Mouse (Mus musculus) kidney, adult 2 months (tissue): ENCODE results near the gene 1700021F05Rik. TPM values are rescaled to one million over a fixed set of nuclear protein-coding genes. Genes with fewer than 3 reads are reported as not detected.
A peak's percentile ranks its signal among the peaks of the same experiment; 100 is the strongest.

Experiments used
- DNase-seq: peaks from one replicate; pipeline ENCODE4 v3.0.0; 2021
- H3K27ac ChIP-seq: fragments of 200-500 bp; 2 replicates; pipeline ENCODE4 v1.5.1; 2012; ENCODE audit warnings: low read depth, low read length, control low read depth, inconsistent platforms; ENCODE audit not compliant: insufficient read depth
- H3K27me3 ChIP-seq: fragments of 200-500 bp; replicated peaks from 2 replicates; pipeline ENCODE4 v1.6.1; 2012; ENCODE audit warnings: mild to moderate bottlenecking, moderate library complexity, low read length, inconsistent platforms; ENCODE audit not compliant: control insufficient read depth, insufficient read depth
- H3K36me3 ChIP-seq: fragments of 200-500 bp; 2 replicates; pipeline ENCODE4 v1.6.1; 2012; ENCODE audit warnings: mild to moderate bottlenecking, moderate library complexity, low read length, inconsistent platforms; ENCODE audit not compliant: control insufficient read depth, insufficient read depth
- H3K4me1 ChIP-seq: fragments of 200-500 bp; 2 replicates; pipeline ENCODE4 v1.6.1; 2011; ENCODE audit warnings: low read length; ENCODE audit not compliant: control insufficient read depth, insufficient read depth
- H3K4me3 ChIP-seq: fragments of 200-500 bp; 2 replicates; pipeline ENCODE4 v1.5.1; 2011; ENCODE audit warnings: mild to moderate bottlenecking, low read depth, low read length, control low read depth; ENCODE audit not compliant: insufficient read depth
- CTCF ChIP-seq: fragments of 200-500 bp; conservative IDR thresholded peaks from 2 replicates; pipeline ENCODE4 v1.5.1; 2011; ENCODE audit warnings: low read depth, mild to moderate bottlenecking, control low read depth, low read length, moderate library complexity, mixed read lengths; ENCODE audit not compliant: insufficient read depth, insufficient read length
- POLR2A ChIP-seq: fragments of 200-500 bp; IDR thresholded peaks from one replicate; pipeline ENCODE4 v1.6.1; 2011; ENCODE audit warnings: low read depth, low read length, control low read depth
- WGBS: fragments of 180-500 bp; shearing (Covaris S2); methylation state at CpG from one replicate; pipeline ENCODE4 v1.1.7; 2018; 5-methylcytosine and 5-hydroxymethylcytosine counted together
- polyA plus RNA-seq: library from polyadenylated mRNA; depleted of rRNA; stranded (reverse); fragments of >200 nt; gene quantifications from 2 replicates; pipeline ENCODE4 v1.2.3, GENCODE M21; 2012

The 1700021F05Rik gene
- polyA plus RNA-seq, 1 experiment, result 19.6 TPM

DNA sequence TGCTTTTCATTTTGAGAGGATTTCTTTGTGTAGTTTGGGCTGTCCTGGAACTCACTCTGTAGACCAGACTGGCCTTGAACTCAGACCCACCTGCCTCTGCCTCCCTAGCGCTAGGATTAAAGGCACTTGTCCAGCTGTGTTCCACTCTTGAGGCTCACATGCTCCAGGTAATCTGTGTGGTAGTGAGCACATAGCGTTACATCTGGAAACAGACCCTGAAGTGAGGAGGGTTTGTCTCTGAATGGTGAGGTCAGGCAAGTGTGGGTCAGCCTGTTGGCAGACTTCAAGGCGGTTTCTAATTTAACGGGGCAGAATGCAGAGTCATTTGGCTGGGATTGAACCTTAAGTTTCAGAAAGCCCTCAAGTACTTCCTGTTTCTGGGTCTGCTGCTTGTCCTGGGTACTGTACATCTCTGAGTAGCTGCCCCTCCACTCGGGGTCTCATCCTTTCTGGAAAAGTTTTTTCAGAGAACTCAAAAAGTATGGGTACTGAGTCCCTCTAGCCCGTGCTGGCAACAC, 55.0 kb downstream of the 1700021F05Rik start:
- TF ChIP-seq CTCF (no peak), POLR2A (no peak)

DNA sequence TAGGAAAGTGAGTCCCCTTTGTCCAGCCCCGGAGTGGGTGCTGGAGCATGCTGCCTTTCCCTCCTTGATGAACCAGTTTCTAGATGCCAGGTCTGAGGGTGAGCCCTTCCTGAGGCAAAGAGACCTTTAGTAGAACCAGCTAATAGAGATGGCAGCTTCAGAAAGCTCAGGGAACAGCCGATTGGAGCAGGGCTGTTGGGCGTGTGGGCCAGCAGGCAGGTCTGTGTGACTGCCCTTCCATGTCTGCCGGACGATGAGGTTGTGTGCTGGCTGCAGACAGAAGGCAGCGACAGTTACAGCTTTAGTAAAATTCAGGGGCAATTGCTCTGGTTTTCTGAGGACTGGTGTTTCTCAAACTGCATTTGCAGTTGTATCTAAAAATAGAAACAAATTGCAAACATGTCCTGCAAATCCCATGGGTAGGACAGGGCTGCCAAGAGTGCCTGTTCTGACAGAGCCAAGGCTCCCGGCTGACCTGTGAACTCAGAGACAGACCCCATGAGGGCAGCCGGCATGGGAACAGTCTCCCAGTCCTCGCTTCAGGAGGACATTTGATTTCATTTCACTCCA, 57.3 kb downstream of the 1700021F05Rik start:
- WGBS, result 22% methylated on average over 9 of the region's 9 CpGs
- H3K27me3 ChIP-seq, result no peaks in the 10 kb centered on the region; the same call in 1 of the 2 replicates
- TF ChIP-seq CTCF, result no peak
- TF ChIP-seq POLR2A, result no peak
- H3K27ac ChIP-seq, result peak overlapping the region; percentile 85
- H3K4me3 ChIP-seq, result no peak overlapping the region
- H3K36me3 ChIP-seq, result no peaks in the 10 kb centered on the region
- DNase-seq, result peak; percentile 52
- H3K4me1 ChIP-seq, result peaks cover 14% of the 10 kb centered on the region

More for the DNA sequence above, 55.0 kb downstream of the 1700021F05Rik start:
- DNase-seq, result no peak
- 68% methylated on average over 6 of the region's 6 CpGs for WGBS
- Histone ChIP-seq H3K4me1 (peaks cover 26% of the 10 kb centered on the region), H3K27ac (no peak overlapping the region), H3K4me3 (no peak overlapping the region), H3K36me3 (no peaks in the 10 kb centered on the region), H3K27me3 (no peaks in the 10 kb centered on the region)

DNA sequence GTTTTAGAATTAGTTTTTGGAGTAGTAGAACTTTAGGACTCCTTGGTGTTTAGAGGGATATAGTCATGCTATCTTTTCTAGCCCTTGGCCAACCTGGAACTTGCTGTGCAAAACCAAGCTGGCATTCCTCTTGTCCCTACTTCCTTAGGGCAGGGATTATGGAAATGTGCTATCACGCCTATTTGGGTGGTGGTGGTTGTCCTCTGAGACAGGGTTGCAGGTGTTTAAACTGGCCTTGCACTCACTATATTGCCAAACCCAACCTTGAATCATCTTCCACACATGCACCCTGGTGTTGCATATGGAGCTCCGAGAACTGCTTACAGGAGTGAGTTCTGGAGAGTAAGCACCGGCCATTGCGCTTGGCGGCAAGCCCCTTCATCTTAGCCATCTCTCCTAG, 58.8 kb downstream of the 1700021F05Rik start:
- no peak for DNase-seq
- TF ChIP-seq POLR2A (no peak), CTCF (no peak)
- H3K36me3 ChIP-seq, result no peaks in the 10 kb centered on the region
- H3K4me1 ChIP-seq, result peaks cover 10% of the 10 kb centered on the region
- H3K27ac ChIP-seq, result no peak overlapping the region
- no peak overlapping the region for H3K4me3 ChIP-seq
- WGBS, result 97% methylated on average over 5 of the region's 5 CpGs
- H3K27me3 ChIP-seq, result no peaks in the 10 kb centered on the region; the same call in 1 of the 2 replicates

DNA sequence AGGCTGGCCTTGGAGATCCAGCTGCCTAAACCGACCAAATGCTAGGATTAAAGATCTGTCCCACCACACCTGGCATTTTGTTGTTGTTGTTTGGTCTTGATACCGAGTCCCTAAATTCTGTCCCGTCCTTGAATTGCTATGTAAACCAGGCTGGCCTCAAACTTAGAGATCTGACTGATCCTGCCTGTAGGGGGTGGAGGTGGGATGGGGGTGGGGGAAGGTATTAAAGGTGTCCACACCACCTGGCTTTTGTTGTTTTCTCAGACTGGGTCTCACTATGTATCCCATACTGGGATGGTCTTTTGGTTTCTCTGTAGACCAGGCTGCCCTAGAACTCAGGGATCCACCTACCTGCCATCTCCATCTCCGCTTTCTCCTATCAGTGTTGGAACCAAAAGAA, 59.6 kb downstream of the 1700021F05Rik start:
- no peaks in the 10 kb centered on the region; the same call in 1 of the 2 replicates for H3K27me3 ChIP-seq
- H3K27ac ChIP-seq, result no peak overlapping the region
- WGBS, result 69% methylated on average over 4 of the region's 4 CpGs
- no peak for TF ChIP-seq CTCF
- TF ChIP-seq POLR2A, result no peak
- no peak for DNase-seq
- H3K4me3 ChIP-seq, result no peak overlapping the region
- no peaks in the 10 kb centered on the region for H3K36me3 ChIP-seq
- H3K4me1 ChIP-seq, result peaks cover 10% of the 10 kb centered on the region

DNA sequence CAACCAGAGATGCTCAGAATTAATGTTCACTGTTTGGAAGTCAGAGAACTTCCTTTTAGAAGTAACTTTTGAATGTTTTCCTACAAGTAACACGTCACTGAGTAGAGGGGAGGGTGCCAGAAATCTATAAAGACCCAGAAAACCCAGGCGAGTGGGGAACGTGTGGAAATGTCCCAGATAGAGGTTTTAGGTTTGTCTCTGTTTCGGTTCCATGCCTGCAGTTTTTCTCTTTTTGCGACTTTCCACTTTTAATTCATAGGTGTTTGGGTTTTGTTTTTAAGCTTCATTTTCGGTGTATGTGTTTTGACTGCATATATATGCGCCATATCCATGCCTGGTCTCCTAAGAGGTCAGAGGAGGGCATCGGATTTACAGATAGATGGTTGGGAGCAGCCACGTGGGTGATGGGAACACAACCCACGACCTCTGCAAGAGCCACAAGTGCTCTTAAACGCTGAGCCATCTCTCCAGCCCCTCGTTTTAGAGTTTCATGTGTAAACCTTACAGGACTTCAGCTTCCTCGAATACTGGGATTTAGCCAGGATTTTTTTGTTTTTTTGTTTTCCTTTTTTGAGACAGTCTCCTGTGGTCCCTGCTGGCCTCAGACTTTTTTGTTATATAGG, 60.5 kb downstream of the 1700021F05Rik start:
- WGBS, result 25% methylated on average over 13 of the region's 13 CpGs

DNA sequence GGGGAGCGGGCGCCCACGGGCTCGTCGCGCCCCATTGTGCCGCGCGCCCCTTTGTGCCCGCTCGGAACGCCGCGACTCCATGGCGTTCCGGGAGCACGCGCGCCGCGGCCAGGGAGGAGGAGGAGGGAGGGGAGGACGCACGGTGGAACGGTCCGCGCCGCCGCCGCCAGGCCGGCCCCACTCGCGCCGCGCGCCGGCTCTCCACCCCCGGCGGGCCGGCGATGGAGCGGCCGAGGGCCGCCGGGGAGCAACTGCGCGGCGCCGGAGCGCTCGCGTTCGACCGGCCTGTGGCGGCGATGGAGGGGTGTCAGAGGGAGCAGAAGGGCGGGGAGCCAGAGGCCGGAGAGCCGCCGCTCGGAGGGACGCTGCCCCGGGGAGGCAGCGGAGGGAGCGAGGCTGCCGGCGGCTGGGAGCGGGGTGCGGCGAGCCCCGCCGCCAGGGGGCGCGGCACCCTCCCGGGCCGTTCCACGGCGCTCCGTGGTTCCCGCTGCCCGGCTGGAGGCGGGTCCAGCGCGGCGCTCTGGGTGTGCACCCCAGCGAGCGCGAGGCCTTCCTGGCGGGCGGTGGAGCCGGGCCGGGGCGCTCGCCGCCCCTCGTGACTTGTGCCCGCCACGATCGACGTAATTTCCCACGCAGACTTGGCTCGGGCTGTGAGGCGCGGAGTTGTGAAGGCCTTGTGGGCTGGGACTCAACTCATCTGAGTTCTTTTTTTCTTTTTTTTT, 61.2 kb downstream of the 1700021F05Rik start:
- peak overlapping the region; percentile 89 for H3K27ac ChIP-seq

More for the DNA sequence above, 60.5 kb downstream of the 1700021F05Rik start:
- Histone ChIP-seq H3K36me3 (no peaks in the 10 kb centered on the region), H3K27me3 (no peaks in the 10 kb centered on the region; the same call in 1 of the 2 replicates), H3K27ac (peak overlapping the region; percentile 57), H3K4me3 (peak overlapping the region; percentile 91), H3K4me1 (peaks cover 10% of the 10 kb centered on the region)
- DNase-seq, result no peak
- TF ChIP-seq CTCF, result no peak
- TF ChIP-seq POLR2A, result no peak

More for the DNA sequence above, 61.2 kb downstream of the 1700021F05Rik start:
- Histone ChIP-seq H3K27me3 (no peaks in the 10 kb centered on the region; the same call in 1 of the 2 replicates), H3K4me3 (peak overlapping the region; percentile 91), H3K4me1 (peaks cover 10% of the 10 kb centered on the region), H3K36me3 (no peaks in the 10 kb centered on the region)
- peak; percentile 92 for DNase-seq
- under 1% methylated on average over 101 of the region's 103 CpGs for WGBS
- TF ChIP-seq POLR2A, result no peak
- TF ChIP-seq CTCF, result peak; percentile 49
